9 mouse cellular contexts compared by ENCODE assay signal in genomic region chr8:71543755-71544154, GRCm38 (mm10). TPM values are rescaled to one million over a fixed set of nuclear protein-coding genes. Genes with fewer than 3 reads are reported as not detected.
DNase-seq lines count a peak whose midpoint lies in the region; ATAC-seq and TF ChIP-seq lines count a peak whose summit lies in the region.
"Had no signal": no experiment of that assay in that cellular context is flagged by ENCODE, and none has a peak within 500 bp of the region (broad histone marks: within the 10 kb centered on the region; RNA-seq: fewer than 3 reads in every experiment).

No protein-coding gene starts in this region.

- no peaks in the 10 kb centered on the region; the same call in 1 of the 2 replicates for H3K4me1 ChIP-seq in lung, postnatal 0 days (ENCODE audit: insufficient read depth, low read depth, low read length)
- H3K4me1 ChIP-seq in forebrain, embryonic 15.5 days, result peaks cover 10% of the 10 kb centered on the region
- peaks cover 11% of the 10 kb centered on the region for H3K4me1 ChIP-seq in liver, embryonic 13.5 days (replicated peaks)

- peak overlapping the region; percentile 87; the same call in 1 of the 2 replicates for H3K4me2 ChIP-seq in lung, postnatal 0 days (replicated peaks; ENCODE audit: low read depth, low read length)
- H3K4me2 ChIP-seq in forebrain, embryonic 15.5 days (replicated peaks), result peak overlapping the region; percentile 86
- peak overlapping the region; percentile 90 for H3K4me2 ChIP-seq in liver, embryonic 13.5 days

- no peak overlapping the region for H3K9ac ChIP-seq in lung, postnatal 0 days (replicated peaks; ENCODE audit: low read depth)
- H3K9ac ChIP-seq in forebrain, embryonic 15.5 days (replicated peaks), result no peak overlapping the region
- peak overlapping the region; percentile 74; the same call in 1 of the 2 replicates for H3K9ac ChIP-seq in liver, embryonic 13.5 days

- H3K4me3 ChIP-seq in lung, postnatal 0 days (ENCODE audit: low read depth, low read length), result peak overlapping the region; percentile 84; the same call in 1 of the 2 replicates
- H3K4me3 ChIP-seq in forebrain, embryonic 15.5 days, result peak overlapping the region; percentile 92
- peak overlapping the region; percentile 76 for H3K4me3 ChIP-seq in liver, embryonic 13.5 days (replicated peaks)

- DNase-seq in lung, postnatal 0 days (ENCODE audit: low spot score), result no peak
- DNase-seq in lung, adult 18-20 months, result no peak
- DNase-seq in liver, embryonic 13.5 days, result no peak
- DNase-seq in embryo, embryonic 10.5 days (ENCODE audit: low spot score), result no peak
- DNase-seq: right cerebral cortex, adult 18-20 months had no signal

- H3K27ac ChIP-seq in lung, postnatal 0 days (ENCODE audit: low read length), result no peak overlapping the region
- no peak overlapping the region for H3K27ac ChIP-seq in forebrain, embryonic 15.5 days (replicated peaks)
- no peak overlapping the region for H3K27ac ChIP-seq in liver, embryonic 13.5 days

- no peak for TF ChIP-seq CTCF in lung, postnatal 0 days (IDR thresholded peaks at IDR 0.05)

- WGBS in lung, postnatal 0 days, result 79% methylated on average over 9 of the region's 9 CpGs
- WGBS in forebrain, embryonic 15.5 days, result 90% methylated on average over 9 of the region's 9 CpGs
- 79% methylated on average over 9 of the region's 9 CpGs for WGBS in liver, embryonic 13.5 days (ENCODE audit: insufficient replicate concordance)

- no peak for ATAC-seq in lung, postnatal 0 days
- no peak for ATAC-seq in forebrain, embryonic 15.5 days (replicated peaks)
- no peak for ATAC-seq in liver, embryonic 13.5 days (ENCODE audit: low read depth)
- ATAC-seq in erythroid progenitor cell, adult 5-6 weeks (replicated peaks; ENCODE audit: low FRiP score, poor library complexity, severe bottlenecking), result no peak
- ATAC-seq in CD4-positive, CD25-positive, alpha-beta regulatory T cell, adult 4 months, result no peak

- H3K36me3 ChIP-seq in lung, postnatal 0 days (ENCODE audit: insufficient read depth, low read length), result no peaks in the 10 kb centered on the region
- peaks cover 25% of the 10 kb centered on the region for H3K36me3 ChIP-seq in forebrain, embryonic 15.5 days
- peaks cover 28% of the 10 kb centered on the region for H3K36me3 ChIP-seq in liver, embryonic 13.5 days

- H3K9me3 ChIP-seq in lung, postnatal 0 days (ENCODE audit: low read length), result no peaks in the 10 kb centered on the region
- H3K9me3 ChIP-seq in forebrain, embryonic 15.5 days, result no peaks in the 10 kb centered on the region
- no peaks in the 10 kb centered on the region for H3K9me3 ChIP-seq in liver, embryonic 13.5 days (replicated peaks)

- H3K27me3 ChIP-seq in lung, postnatal 0 days (replicated peaks; ENCODE audit: insufficient read depth, low read length), result no peaks in the 10 kb centered on the region
- 0 out of 2 replicates have a peak, but pooled peaks cover 3% of the 10 kb centered on the region for H3K27me3 ChIP-seq in forebrain, embryonic 15.5 days
- H3K27me3 ChIP-seq in liver, embryonic 13.5 days, result no peaks in the 10 kb centered on the region

- TF ChIP-seq EP300 in lung, postnatal 0 days (IDR thresholded peaks at IDR 0.05), result no peak

RNA-seq across cellular contexts. Expression of gene Mvb12a, which starts 1.0 kb away (rescaled TPM):
- 103 and 112 TPM in 2 replicates for polyA plus RNA-seq in lung, postnatal 0 days (2015; fragmentation: Nextera tagmentation; extraction: Ambion mirVana)
- polyA plus RNA-seq in forebrain, embryonic 15.5 days (2015; fragmentation: Nextera tagmentation; extraction: Ambion mirVana), result 56.9 and 61.7 TPM in 2 replicates
- 30.4 and 33.9 TPM in 2 replicates for polyA plus RNA-seq in liver, embryonic 13.5 days (2015; fragmentation: Nextera tagmentation; extraction: Ambion mirVana)
- total RNA-seq in erythroid progenitor cell, adult 5-6 weeks (2015; ENCODE audit: low replicate concordance), result 7.6 and 9.6 TPM in 2 replicates
- 2.1 and 4.5 TPM in 2 replicates for total RNA-seq in erythroid progenitor cell, adult 5-6 weeks (2017; ENCODE audit: low replicate concordance)
- 10 to 100 TPM; 45.1 to 58.2 TPM for polyA plus RNA-seq in CD4-positive, CD25-positive, alpha-beta regulatory T cell, adult 4 months (2017; shearing (Covaris generic))

RNA-seq across cellular contexts. Expression of gene Bst2, which starts 6.5 kb away (rescaled TPM):
- 86.2 and 99.8 TPM in 2 replicates for polyA plus RNA-seq in lung, postnatal 0 days (2015; fragmentation: Nextera tagmentation; extraction: Ambion mirVana)
- polyA plus RNA-seq in forebrain, embryonic 15.5 days (2015; fragmentation: Nextera tagmentation; extraction: Ambion mirVana), result 8.5 and 8.8 TPM in 2 replicates
- 34.1 and 36.0 TPM in 2 replicates for polyA plus RNA-seq in liver, embryonic 13.5 days (2015; fragmentation: Nextera tagmentation; extraction: Ambion mirVana)
- total RNA-seq in erythroid progenitor cell, adult 5-6 weeks (2015; ENCODE audit: low replicate concordance), result 7.6 TPM in 1 of 2 replicates, not detected in the other
- 15.1 and 28.2 TPM in 2 replicates for total RNA-seq in erythroid progenitor cell, adult 5-6 weeks (2017; ENCODE audit: low replicate concordance)
- 100 to 1,000 TPM in 1 of 2 experiments, 10 to 100 TPM in 1; 75.3 to 150 TPM for polyA plus RNA-seq in CD4-positive, CD25-positive, alpha-beta regulatory T cell, adult 4 months (2017; shearing (Covaris generic))

RNA-seq across cellular contexts. Expression of gene Tmem221, which starts 14.9 kb away (rescaled TPM):
- polyA plus RNA-seq in lung, postnatal 0 days (2015; fragmentation: Nextera tagmentation; extraction: Ambion mirVana), result 8.5 and 8.7 TPM in 2 replicates
- polyA plus RNA-seq in forebrain, embryonic 15.5 days (2015; fragmentation: Nextera tagmentation; extraction: Ambion mirVana), result 0.11 and 0.20 TPM in 2 replicates
- 0.53 and 0.66 TPM in 2 replicates for polyA plus RNA-seq in liver, embryonic 13.5 days (2015; fragmentation: Nextera tagmentation; extraction: Ambion mirVana)
- total RNA-seq in erythroid progenitor cell, adult 5-6 weeks (2015; ENCODE audit: low replicate concordance), result not detected in 2 replicates
- not detected in 2 replicates for total RNA-seq in erythroid progenitor cell, adult 5-6 weeks (2017; ENCODE audit: low replicate concordance)
- under 1 TPM in 1 of 2 experiments, not detected in 1; 0.79 TPM for polyA plus RNA-seq in CD4-positive, CD25-positive, alpha-beta regulatory T cell, adult 4 months (2017; shearing (Covaris generic))

RNA-seq across cellular contexts. Expression of gene Ccdc194, which starts 18.2 kb away (rescaled TPM):
- 0.07 and 0.08 TPM in 2 replicates for polyA plus RNA-seq in lung, postnatal 0 days (2015; fragmentation: Nextera tagmentation; extraction: Ambion mirVana)
- polyA plus RNA-seq in forebrain, embryonic 15.5 days (2015; fragmentation: Nextera tagmentation; extraction: Ambion mirVana), result 0.11 TPM in 1 of 2 replicates, not detected in the other
- polyA plus RNA-seq in liver, embryonic 13.5 days (2015; fragmentation: Nextera tagmentation; extraction: Ambion mirVana), result 0.15 TPM in 2 replicates
- total RNA-seq in erythroid progenitor cell, adult 5-6 weeks (2015; ENCODE audit: low replicate concordance), result not detected in 2 replicates
- not detected in 2 replicates for total RNA-seq in erythroid progenitor cell, adult 5-6 weeks (2017; ENCODE audit: low replicate concordance)
- not detected for polyA plus RNA-seq in CD4-positive, CD25-positive, alpha-beta regulatory T cell, adult 4 months (2017; shearing (Covaris generic))

RNA-seq across cellular contexts. Expression of gene Nxnl1, which starts 22.6 kb away (rescaled TPM):
- polyA plus RNA-seq in lung, postnatal 0 days (2015; fragmentation: Nextera tagmentation; extraction: Ambion mirVana), result 0.11 and 0.13 TPM in 2 replicates
- not detected in 2 replicates for polyA plus RNA-seq in forebrain, embryonic 15.5 days (2015; fragmentation: Nextera tagmentation; extraction: Ambion mirVana)
- 0.13 and 0.14 TPM in 2 replicates for polyA plus RNA-seq in liver, embryonic 13.5 days (2015; fragmentation: Nextera tagmentation; extraction: Ambion mirVana)
- not detected in 2 replicates for total RNA-seq in erythroid progenitor cell, adult 5-6 weeks (2015; ENCODE audit: low replicate concordance)
- not detected in 2 replicates for total RNA-seq in erythroid progenitor cell, adult 5-6 weeks (2017; ENCODE audit: low replicate concordance)
- not detected for polyA plus RNA-seq in CD4-positive, CD25-positive, alpha-beta regulatory T cell, adult 4 months (2017; shearing (Covaris generic))
- polyA plus RNA-seq: brain, embryonic 14.5 days had no signal
